Mouse (Mus musculus): ENCODE data around the gene Birc6. TPM values are rescaled to one million over a fixed set of nuclear protein-coding genes. Genes with fewer than 3 reads are reported as not detected.
A peak's percentile ranks its signal among the peaks of the same experiment; 100 is the strongest.

Birc6 gene
- polyA plus RNA-seq, 1 experiment, result 103 TPM

GRCm38 (mm10) chr17:74526806-74527653 is 1.1 kb upstream of the Birc6 start:
- H3K27ac ChIP-seq (ENCODE audit: insufficient read depth, low read length), result peak overlapping the region; percentile 91; the same call in 1 of the 2 replicates
- H3K4me3 ChIP-seq (ENCODE audit: extremely low read depth, insufficient read depth, insufficient read length), result peak overlapping the region; percentile 75
- no peaks in the 10 kb centered on the region for H3K27me3 ChIP-seq (ENCODE audit: control insufficient read depth, insufficient read depth, low read length)
- TF ChIP-seq CTCF (IDR thresholded peaks at IDR 0.05; ENCODE audit: extremely low read depth, insufficient read depth, insufficient read length, insufficient replicate concordance), result no peak
- no peak for TF ChIP-seq POLR2A (IDR thresholded peaks at IDR 0.05; ENCODE audit: low read depth, low read length)
- no peak for DNase-seq (ENCODE audit: low read depth in 1 of 2, low spot score in 2 of 2)
- 78% methylated on average over 9 of the region's 9 CpGs for WGBS
- no peaks in the 10 kb centered on the region for H3K36me3 ChIP-seq (ENCODE audit: control insufficient read depth, insufficient read depth, low read length)
- H3K4me1 ChIP-seq (ENCODE audit: control insufficient read depth, insufficient read depth, insufficient read length), result peaks cover 5% of the 10 kb centered on the region

DNA sequence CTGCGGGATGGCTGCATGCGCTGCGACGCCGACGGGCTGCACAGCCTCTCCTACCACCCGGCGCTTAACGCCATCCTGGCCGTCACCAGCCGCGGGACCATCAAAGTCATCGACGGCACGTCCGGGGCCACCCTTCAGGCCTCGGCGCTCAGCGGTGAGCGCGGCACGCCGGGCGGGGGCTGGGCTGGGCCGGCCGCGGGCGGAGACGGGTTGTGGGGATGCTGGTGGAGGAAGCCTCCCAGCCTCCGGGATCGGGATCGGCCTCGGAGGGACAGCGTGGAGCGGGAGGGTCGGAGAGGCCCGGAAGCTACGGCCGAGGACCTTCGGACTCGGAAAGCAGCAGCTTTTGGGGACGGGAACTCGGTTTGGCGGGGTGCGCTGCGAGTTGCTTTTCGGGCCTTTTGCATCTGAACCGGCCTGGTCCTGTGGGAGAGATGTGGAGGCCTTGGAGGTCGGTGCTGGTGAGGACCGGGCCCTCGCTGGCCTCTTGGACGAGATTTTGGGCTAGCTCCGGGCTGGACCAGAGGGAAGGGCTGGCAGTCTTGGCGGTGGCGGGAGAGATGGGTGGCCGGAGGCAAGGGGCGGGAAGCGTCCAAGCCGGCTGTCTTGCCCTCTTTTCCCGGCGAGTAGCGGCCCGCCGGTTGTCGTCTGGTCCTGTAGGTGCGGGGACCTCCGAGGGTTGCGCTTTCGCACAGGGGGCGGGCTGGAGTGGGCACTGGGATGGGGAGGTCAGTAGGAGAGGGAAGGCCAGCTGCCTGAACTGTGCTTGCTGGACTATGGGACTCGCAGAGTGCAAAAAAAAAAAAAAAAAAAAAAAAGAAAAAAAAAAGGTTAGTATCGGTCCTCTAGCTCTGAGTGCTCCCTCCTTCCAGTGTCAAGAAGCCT is 795 bp downstream of the Birc6 start:
- TF ChIP-seq CTCF (IDR thresholded peaks at IDR 0.05; ENCODE audit: extremely low read depth, insufficient read depth, insufficient read length, insufficient replicate concordance) (no peak), POLR2A (IDR thresholded peaks at IDR 0.05; ENCODE audit: low read depth, low read length) (no peak)
- H3K4me1 ChIP-seq (ENCODE audit: control insufficient read depth, insufficient read depth, insufficient read length), result peaks cover 5% of the 10 kb centered on the region
- no peaks in the 10 kb centered on the region for H3K27me3 ChIP-seq (ENCODE audit: control insufficient read depth, insufficient read depth, low read length)
- peak overlapping the region; percentile 79 for H3K4me3 ChIP-seq (ENCODE audit: extremely low read depth, insufficient read depth, insufficient read length)
- WGBS, result under 1% methylated on average over 71 of the region's 72 CpGs
- peak overlapping the region; percentile 88 for H3K27ac ChIP-seq (ENCODE audit: insufficient read depth, low read length)
- H3K36me3 ChIP-seq (ENCODE audit: control insufficient read depth, insufficient read depth, low read length), result no peaks in the 10 kb centered on the region
- peak in 1 of 2 experiments; percentile 25 for DNase-seq (ENCODE audit: low read depth in 1 of 2, low spot score in 2 of 2)

DNA sequence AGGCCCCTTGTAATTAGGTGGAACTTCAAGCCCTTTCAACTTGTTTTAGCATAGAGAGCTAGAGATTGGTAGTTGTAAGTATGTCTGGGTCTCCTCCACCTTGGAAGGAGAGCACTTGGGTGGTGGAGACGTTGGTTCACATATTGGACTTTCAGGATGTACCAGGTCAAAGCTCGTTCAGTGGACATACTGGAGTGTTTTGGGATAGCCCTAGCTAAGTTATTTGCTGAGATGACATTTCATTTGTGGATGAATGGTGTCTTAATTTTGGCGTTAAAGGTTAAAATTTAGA is 1.4 kb downstream of the Birc6 start:
- H3K27ac ChIP-seq (ENCODE audit: insufficient read depth, low read length), result no peak overlapping the region
- H3K4me3 ChIP-seq (ENCODE audit: extremely low read depth, insufficient read depth, insufficient read length), result peak overlapping the region; percentile 79
- TF ChIP-seq CTCF (IDR thresholded peaks at IDR 0.05; ENCODE audit: extremely low read depth, insufficient read depth, insufficient read length, insufficient replicate concordance), result no peak
- no peak for TF ChIP-seq POLR2A (IDR thresholded peaks at IDR 0.05; ENCODE audit: low read depth, low read length)
- 14% methylated on average over 3 of the region's 3 CpGs for WGBS
- no peaks in the 10 kb centered on the region for H3K27me3 ChIP-seq (ENCODE audit: control insufficient read depth, insufficient read depth, low read length)
- peaks cover 5% of the 10 kb centered on the region for H3K4me1 ChIP-seq (ENCODE audit: control insufficient read depth, insufficient read depth, insufficient read length)
- no peaks in the 10 kb centered on the region for H3K36me3 ChIP-seq (ENCODE audit: control insufficient read depth, insufficient read depth, low read length)
- DNase-seq (ENCODE audit: low read depth in 1 of 2, low spot score in 2 of 2), result no peak

GRCm38 (mm10) chr17:74534971-74535370 is 6.9 kb downstream of the Birc6 start:
- no peak for DNase-seq (ENCODE audit: low read depth in 1 of 2, low spot score in 2 of 2)
- no peak overlapping the region for H3K27ac ChIP-seq (ENCODE audit: insufficient read depth, low read length)
- WGBS, result 94% methylated on average over 4 of the region's 4 CpGs
- no peaks in the 10 kb centered on the region for H3K27me3 ChIP-seq (ENCODE audit: control insufficient read depth, insufficient read depth, low read length)
- TF ChIP-seq POLR2A (IDR thresholded peaks at IDR 0.05; ENCODE audit: low read depth, low read length) (no peak), CTCF (IDR thresholded peaks at IDR 0.05; ENCODE audit: extremely low read depth, insufficient read depth, insufficient read length, insufficient replicate concordance) (no peak)
- no peak overlapping the region for H3K4me3 ChIP-seq (ENCODE audit: extremely low read depth, insufficient read depth, insufficient read length)
- H3K36me3 ChIP-seq (ENCODE audit: control insufficient read depth, insufficient read depth, low read length), result no peaks in the 10 kb centered on the region; the same call in 1 of the 2 replicates
- H3K4me1 ChIP-seq (ENCODE audit: control insufficient read depth, insufficient read depth, insufficient read length), result peaks cover 5% of the 10 kb centered on the region

DNA sequence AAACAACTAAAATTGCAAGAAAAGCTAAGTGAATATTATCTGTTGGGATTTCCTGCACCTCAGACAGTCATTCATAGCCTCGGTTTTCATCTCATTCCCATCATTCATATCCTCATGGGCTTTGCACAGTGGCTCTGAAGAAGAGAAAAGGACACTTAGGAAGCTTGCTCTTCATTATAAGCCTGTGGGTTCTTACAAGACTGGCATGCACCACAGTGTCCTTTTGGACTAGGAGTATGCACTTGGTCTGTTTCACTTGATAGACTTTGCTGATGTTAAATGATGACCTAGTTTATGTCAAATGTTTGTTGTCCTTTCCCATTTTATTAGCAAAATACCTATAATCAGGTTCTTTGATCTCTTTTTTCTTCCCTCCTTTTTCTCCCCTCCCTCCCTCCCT is 9.4 kb downstream of the Birc6 start:
- Histone ChIP-seq H3K27ac (ENCODE audit: insufficient read depth, low read length) (no peak overlapping the region), H3K4me1 (ENCODE audit: control insufficient read depth, insufficient read depth, insufficient read length) (no peaks in the 10 kb centered on the region), H3K36me3 (ENCODE audit: control insufficient read depth, insufficient read depth, low read length) (no peaks in the 10 kb centered on the region; the same call in 1 of the 2 replicates), H3K4me3 (ENCODE audit: extremely low read depth, insufficient read depth, insufficient read length) (no peak overlapping the region), H3K27me3 (ENCODE audit: control insufficient read depth, insufficient read depth, low read length) (no peaks in the 10 kb centered on the region)
- TF ChIP-seq CTCF (IDR thresholded peaks at IDR 0.05; ENCODE audit: extremely low read depth, insufficient read depth, insufficient read length, insufficient replicate concordance) (no peak), POLR2A (IDR thresholded peaks at IDR 0.05; ENCODE audit: low read depth, low read length) (no peak)
- DNase-seq (ENCODE audit: low read depth in 1 of 2, low spot score in 2 of 2), result no peak
- 79% methylated on average over 1 of the region's 1 CpGs for WGBS

GRCm38 (mm10) chr17:74543615-74544014 is 15.5 kb downstream of the Birc6 start:
- no peaks in the 10 kb centered on the region for H3K27me3 ChIP-seq (ENCODE audit: control insufficient read depth, insufficient read depth, low read length)
- peaks cover 14% of the 10 kb centered on the region for H3K36me3 ChIP-seq (ENCODE audit: control insufficient read depth, insufficient read depth, low read length)
- H3K27ac ChIP-seq (ENCODE audit: insufficient read depth, low read length), result no peak overlapping the region
- no peak for TF ChIP-seq CTCF (IDR thresholded peaks at IDR 0.05; ENCODE audit: extremely low read depth, insufficient read depth, insufficient read length, insufficient replicate concordance)
- TF ChIP-seq POLR2A (IDR thresholded peaks at IDR 0.05; ENCODE audit: low read depth, low read length), result no peak
- DNase-seq (ENCODE audit: low read depth in 1 of 2, low spot score in 2 of 2), result no peak
- 99% methylated on average over 2 of the region's 2 CpGs for WGBS
- no peaks in the 10 kb centered on the region for H3K4me1 ChIP-seq (ENCODE audit: control insufficient read depth, insufficient read depth, insufficient read length)
- no peak overlapping the region for H3K4me3 ChIP-seq (ENCODE audit: extremely low read depth, insufficient read depth, insufficient read length)

Data from spleen, adult 2 months (tissue).